8 mouse cellular contexts compared by ENCODE assay signal in the genomic region with DNA sequence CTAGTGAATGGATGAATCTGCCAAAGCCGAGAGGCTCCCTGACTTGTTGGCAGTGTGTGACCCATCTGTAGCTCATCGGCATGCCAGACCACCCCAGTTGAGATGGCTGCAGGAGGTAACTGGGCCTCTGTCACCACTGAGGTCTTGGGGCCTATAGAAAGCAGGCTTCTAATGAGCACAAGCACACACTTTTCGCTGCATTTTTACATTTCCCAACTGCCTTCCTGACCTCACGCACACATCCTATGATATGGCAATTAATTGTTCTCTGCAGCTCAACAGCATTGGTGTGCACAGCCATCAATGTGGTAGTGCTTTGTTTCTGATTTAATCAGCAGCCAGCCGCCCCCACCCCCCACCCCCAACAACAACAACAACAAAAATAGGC.
DNase-seq lines count a peak whose midpoint lies in the region; ATAC-seq and TF ChIP-seq lines count a peak whose summit lies in the region.

No protein-coding gene starts in this region.

- no peak for DNase-seq in lung, postnatal 10 days
- DNase-seq in forebrain, postnatal 0 days: no peak
- no peak for DNase-seq in limb, embryonic 10.5 days (ENCODE audit: low spot score)
- no peak for DNase-seq in urinary bladder, postnatal 25 days (ENCODE audit: low spot score)
- DNase-seq in right cerebral cortex, postnatal 36 days (ENCODE audit: low spot score in 2 of 2): no peak

- TF ChIP-seq CTCF in forebrain, postnatal 0 days (IDR thresholded peaks at IDR 0.05; ENCODE audit: low read depth): no peak
- no peak for TF ChIP-seq CTCF in olfactory bulb, adult 2 months (IDR thresholded peaks at IDR 0.05; ENCODE audit: insufficient read depth, low read depth, low read length)

- peak overlapping the region; percentile 77 for H3K27ac ChIP-seq in lung, embryonic 15.5 days
- peak overlapping the region; percentile 72 for H3K27ac ChIP-seq in forebrain, postnatal 0 days (ENCODE audit: low read depth, low read length)
- H3K27ac ChIP-seq in limb, embryonic 10.5 days: peak overlapping the region; percentile 76
- H3K27ac ChIP-seq in olfactory bulb, adult 2 months (ENCODE audit: insufficient read depth, low read depth, low read length): peak overlapping the region; percentile 75

- 31% methylated on average over 5 of the region's 5 CpGs for WGBS in lung, embryonic 15.5 days
- WGBS in forebrain, postnatal 0 days: 21% methylated on average over 5 of the region's 5 CpGs
- WGBS in limb, embryonic 10.5 days: 53% methylated on average over 5 of the region's 5 CpGs
- WGBS in olfactory bulb, adult 2 months: 19% methylated on average over 5 of the region's 5 CpGs

- peak overlapping the region; percentile 27; the same call in 1 of the 2 replicates for H3K4me2 ChIP-seq in lung, embryonic 15.5 days
- H3K4me2 ChIP-seq in forebrain, postnatal 0 days (ENCODE audit: low read depth): peak overlapping the region; percentile 44

- peak; percentile 53 for ATAC-seq in lung, embryonic 15.5 days (ENCODE audit: borderline replicate concordance, extremely low read depth, low FRiP score, low TSS enrichment)
- no peak; the same call in 1 of the 2 replicates for ATAC-seq in forebrain, postnatal 0 days
- no peak for ATAC-seq in cerebellum, adult (ENCODE audit: insufficient number of reproducible peaks, low FRiP score, low TSS enrichment)

- H3K4me3 ChIP-seq in lung, embryonic 15.5 days: no peak overlapping the region
- peak overlapping the region; percentile 7; the same call in 1 of the 2 replicates for H3K4me3 ChIP-seq in forebrain, postnatal 0 days (ENCODE audit: low read depth, low read length)
- H3K4me3 ChIP-seq in limb, embryonic 10.5 days: peak overlapping the region; percentile 37
- no peak overlapping the region for H3K4me3 ChIP-seq in olfactory bulb, adult 2 months (ENCODE audit: insufficient read depth, low read depth, low read length)

- peaks cover 42% of the 10 kb centered on the region for H3K4me1 ChIP-seq in lung, embryonic 15.5 days
- H3K4me1 ChIP-seq in forebrain, postnatal 0 days (ENCODE audit: insufficient read depth): peaks cover 14% of the 10 kb centered on the region
- peaks cover 26% of the 10 kb centered on the region for H3K4me1 ChIP-seq in limb, embryonic 10.5 days
- peaks cover 15% of the 10 kb centered on the region for H3K4me1 ChIP-seq in olfactory bulb, adult 2 months (ENCODE audit: control insufficient read depth, insufficient read depth, low read length)

- H3K36me3 ChIP-seq in lung, embryonic 15.5 days: no peaks in the 10 kb centered on the region
- H3K36me3 ChIP-seq in forebrain, postnatal 0 days (ENCODE audit: insufficient read depth): no peaks in the 10 kb centered on the region
- no peaks in the 10 kb centered on the region for H3K36me3 ChIP-seq in limb, embryonic 10.5 days

- no peaks in the 10 kb centered on the region for H3K9me3 ChIP-seq in lung, embryonic 15.5 days
- no peaks in the 10 kb centered on the region for H3K9me3 ChIP-seq in forebrain, postnatal 0 days (ENCODE audit: low read length)
- no peaks in the 10 kb centered on the region for H3K9me3 ChIP-seq in limb, embryonic 10.5 days (replicated peaks)

- no peak for TF ChIP-seq POLR2A in olfactory bulb, adult 2 months (IDR thresholded peaks at IDR 0.05; ENCODE audit: insufficient read depth, low read depth, low read length)

- H3K9ac ChIP-seq in lung, embryonic 15.5 days: no peak overlapping the region
- H3K9ac ChIP-seq in forebrain, postnatal 0 days: peak overlapping the region; percentile 40

- no peaks in the 10 kb centered on the region for H3K27me3 ChIP-seq in lung, embryonic 15.5 days
- no peaks in the 10 kb centered on the region for H3K27me3 ChIP-seq in forebrain, postnatal 0 days (ENCODE audit: insufficient read depth, low read length)
- H3K27me3 ChIP-seq in limb, embryonic 10.5 days (ENCODE audit: low read depth, poor library complexity, severe bottlenecking): no peaks in the 10 kb centered on the region

Comparison
In these comparisons a context has a peak if more than half of its experiments do, and no peak if none do; other contexts are left out.
1. H3K4me3 ChIP-seq: peak in forebrain, postnatal 0 days (single experiment) and limb, embryonic 10.5 days (single experiment); none in lung, embryonic 15.5 days (single experiment) and olfactory bulb, adult 2 months (single experiment).
2. Peak in every context shown above with its lines, with median percentiles within 50 percentile points of each other: H3K27ac ChIP-seq.